Mouse (Mus musculus) midbrain, embryonic 16.5 days (tissue): Measurements from ENCODE around the gene Gm45716. TPM values are rescaled to one million over a fixed set of nuclear protein-coding genes. Genes with fewer than 3 reads are reported as not detected.

ENCODE experiments used
- ATAC-seq: fragments of 200-750 bp; cut with Nextera tagmentation; 2 replicates; pipeline ENCODE4 v1.8.0; 2017; ENCODE audit warnings: moderate TSS enrichment
- H3K27ac ChIP-seq: fragments of 300-500 bp; sonication (generic); 2 replicates; pipeline ENCODE4 v1.5.1; 2014; ENCODE audit warnings: mild to moderate bottlenecking, low read length, mixed read lengths
- H3K27me3 ChIP-seq: fragments of 300-500 bp; sonication (generic); 2 replicates; pipeline ENCODE4 v1.6.1; 2014; ENCODE audit warnings: low read depth, low read length, mixed read lengths; ENCODE audit not compliant: control insufficient read depth, insufficient read depth
- H3K36me3 ChIP-seq: fragments of 300-500 bp; sonication (generic); 2 replicates; pipeline ENCODE4 v1.6.1; 2014; ENCODE audit warnings: mild to moderate bottlenecking, low read length, moderate library complexity, mixed read lengths; ENCODE audit not compliant: control insufficient read depth, insufficient read depth
- H3K4me1 ChIP-seq: fragments of 300-500 bp; sonication (generic); 2 replicates; pipeline ENCODE4 v1.6.1; 2014; ENCODE audit warnings: mild to moderate bottlenecking, low read length, mixed read lengths; ENCODE audit not compliant: control insufficient read depth, insufficient read depth
- H3K4me2 ChIP-seq: fragments of 300-500 bp; sonication (generic); 2 replicates; pipeline ENCODE4 v1.6.1; 2014; ENCODE audit warnings: mild to moderate bottlenecking, low read length, mixed read lengths
- H3K4me3 ChIP-seq: fragments of 300-500 bp; sonication (generic); 2 replicates; pipeline ENCODE4 v1.5.1; 2014; ENCODE audit warnings: low read depth, mild to moderate bottlenecking, low read length, moderate library complexity, mixed read lengths
- H3K9ac ChIP-seq: fragments of 300-500 bp; sonication (generic); 2 replicates; pipeline ENCODE4 v1.6.1; 2014; ENCODE audit warnings: low read depth, low read length, mixed read lengths
- H3K9me3 ChIP-seq: fragments of 300-500 bp; sonication (generic); replicated peaks from 2 replicates; pipeline ENCODE4 v1.6.1; 2014; ENCODE audit warnings: mild to moderate bottlenecking, low read length, mixed read lengths; ENCODE audit not compliant: control insufficient read depth, poor library complexity, severe bottlenecking
- WGBS: fragments of 180-500 bp; shearing (Covaris S2); extraction: QIAGEN DNeasy Blood & Tissue Kit; methylation state at CpG from one replicate; pipeline ENCODE4 v1.1.7; 2014; 5-methylcytosine and 5-hydroxymethylcytosine counted together
- polyA plus RNA-seq: library from polyadenylated mRNA; unstranded; fragments of >200 nt; fragmentation: Nextera tagmentation; extraction: Ambion mirVana; gene quantifications from 2 replicates; pipeline ENCODE4 v1.2.1, GENCODE M21; 2015

Gene Gm45716
- polyA plus RNA-seq, 1 experiment from 2014 or later, result 23.2 TPM

DNA sequence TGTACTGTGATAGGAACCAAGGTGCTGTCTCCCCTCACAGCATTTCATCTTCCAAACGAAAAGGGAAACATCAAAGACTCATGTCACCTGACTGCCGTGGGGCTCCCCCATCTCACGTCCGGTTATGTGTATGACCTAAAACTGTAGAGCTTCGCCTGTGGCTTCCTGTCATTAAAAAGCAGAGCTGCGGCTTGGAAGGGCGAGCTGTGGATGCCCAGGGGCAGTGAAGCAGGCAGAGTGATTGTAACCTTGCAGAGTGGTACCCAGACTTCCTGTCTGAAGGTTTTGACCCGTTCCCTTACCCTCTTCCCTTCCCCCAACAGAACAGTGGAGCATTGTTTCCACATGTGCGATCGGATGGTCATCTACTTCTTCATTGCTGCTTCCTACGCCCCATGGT is 76.7 kb downstream of the Gm45716 start:
- no peak overlapping the region for H3K9ac ChIP-seq
- no peaks in the 10 kb centered on the region for H3K27me3 ChIP-seq
- H3K4me1 ChIP-seq, result peaks cover 2% of the 10 kb centered on the region
- WGBS, result 91% methylated on average over 11 of the region's 11 CpGs
- H3K4me2 ChIP-seq, result no peak overlapping the region
- no peak overlapping the region for H3K27ac ChIP-seq
- no peak for ATAC-seq
- H3K4me3 ChIP-seq, result no peak overlapping the region
- H3K36me3 ChIP-seq, result peaks cover 31% of the 10 kb centered on the region
- no peaks in the 10 kb centered on the region for H3K9me3 ChIP-seq

DNA sequence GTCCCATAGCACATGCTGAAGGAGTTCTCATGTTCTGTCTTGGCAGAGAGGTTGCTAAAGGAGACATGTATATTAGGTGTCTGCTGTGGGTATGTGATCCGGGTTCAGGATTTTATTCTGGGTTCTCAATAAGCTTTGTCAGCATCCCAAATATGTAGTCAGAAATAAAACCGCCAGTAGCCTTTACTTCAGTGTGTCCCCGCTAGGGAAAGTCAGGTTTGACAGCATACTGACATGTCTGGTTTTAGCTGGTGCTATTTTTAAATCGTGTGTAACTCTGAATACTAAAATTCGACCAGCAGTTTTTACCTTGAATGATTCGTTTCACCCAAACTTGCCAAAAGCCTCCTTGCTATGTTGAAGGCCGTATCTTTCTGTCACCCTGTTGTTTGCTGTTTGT is 78.1 kb downstream of the Gm45716 start:
- H3K4me2 ChIP-seq, result no peak overlapping the region
- H3K27me3 ChIP-seq, result no peaks in the 10 kb centered on the region
- H3K9ac ChIP-seq, result no peak overlapping the region
- H3K4me3 ChIP-seq, result no peak overlapping the region
- H3K9me3 ChIP-seq, result no peaks in the 10 kb centered on the region
- WGBS, result 86% methylated on average over 7 of the region's 7 CpGs
- H3K36me3 ChIP-seq, result peaks cover 26% of the 10 kb centered on the region
- no peak for ATAC-seq
- H3K27ac ChIP-seq, result no peak overlapping the region
- peaks cover 10% of the 10 kb centered on the region for H3K4me1 ChIP-seq

DNA sequence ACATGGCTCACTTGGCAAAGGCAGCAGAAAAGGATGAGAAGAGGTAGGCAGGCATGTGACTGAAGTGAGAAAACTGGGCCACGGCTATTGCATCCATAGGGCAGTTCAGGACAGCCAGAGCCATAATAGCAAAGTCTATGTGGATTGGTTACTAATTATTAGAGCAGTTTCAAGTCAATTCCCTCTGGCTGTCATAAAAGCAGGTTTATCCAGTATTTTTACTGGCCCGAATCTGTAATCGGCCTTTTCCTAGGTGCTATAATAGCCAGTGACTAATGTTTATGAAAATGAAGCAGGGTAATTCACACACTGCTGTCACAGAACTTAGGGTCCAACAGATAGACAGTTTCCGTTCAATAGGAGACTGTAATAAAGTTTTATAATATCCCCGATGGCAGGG is 81.5 kb downstream of the Gm45716 start:
- Histone ChIP-seq H3K4me3 (no peak overlapping the region), H3K4me1 (peaks cover 10% of the 10 kb centered on the region), H3K27ac (no peak overlapping the region), H3K4me2 (no peak overlapping the region), H3K27me3 (no peaks in the 10 kb centered on the region), H3K36me3 (peaks cover 23% of the 10 kb centered on the region), H3K9me3 (no peaks in the 10 kb centered on the region), H3K9ac (no peak overlapping the region)
- WGBS, result 60% methylated on average over 5 of the region's 5 CpGs
- no peak for ATAC-seq

DNA sequence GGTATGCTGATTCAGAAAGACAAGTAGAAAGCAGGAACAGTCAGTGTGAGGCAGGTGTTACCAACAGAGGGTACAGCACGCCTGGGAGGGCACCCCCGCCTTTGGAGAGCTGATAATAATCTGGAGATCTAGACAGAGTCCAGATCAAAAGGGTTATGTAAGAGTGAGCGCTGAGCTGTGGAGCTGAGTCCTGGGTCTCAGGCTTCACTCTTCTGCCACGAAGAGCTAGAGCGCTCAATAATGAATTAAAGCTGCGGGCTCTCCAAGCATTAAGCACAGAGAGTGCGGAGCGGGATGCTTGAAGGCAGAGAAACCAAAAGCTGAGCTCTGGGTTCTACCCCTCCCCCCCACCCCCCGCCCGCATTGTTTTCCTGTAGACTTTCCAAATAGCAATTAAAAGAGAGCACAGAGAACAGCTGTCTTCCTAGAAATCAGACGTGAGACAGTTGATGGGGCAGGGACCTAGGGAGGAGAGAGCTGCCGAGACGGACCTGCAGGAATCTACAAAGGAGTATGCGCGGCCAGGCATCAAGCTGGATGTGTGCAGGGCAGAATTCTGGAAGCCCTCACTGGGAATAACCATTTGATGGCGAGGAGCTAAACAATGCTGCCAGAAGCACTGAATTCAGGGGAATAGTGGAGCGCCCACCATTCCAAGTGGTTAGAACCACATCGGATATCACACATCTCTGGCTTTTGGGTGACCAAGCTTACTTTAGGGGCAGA is 82.1 kb downstream of the Gm45716 start:
- no peak overlapping the region for H3K27ac ChIP-seq

DNA sequence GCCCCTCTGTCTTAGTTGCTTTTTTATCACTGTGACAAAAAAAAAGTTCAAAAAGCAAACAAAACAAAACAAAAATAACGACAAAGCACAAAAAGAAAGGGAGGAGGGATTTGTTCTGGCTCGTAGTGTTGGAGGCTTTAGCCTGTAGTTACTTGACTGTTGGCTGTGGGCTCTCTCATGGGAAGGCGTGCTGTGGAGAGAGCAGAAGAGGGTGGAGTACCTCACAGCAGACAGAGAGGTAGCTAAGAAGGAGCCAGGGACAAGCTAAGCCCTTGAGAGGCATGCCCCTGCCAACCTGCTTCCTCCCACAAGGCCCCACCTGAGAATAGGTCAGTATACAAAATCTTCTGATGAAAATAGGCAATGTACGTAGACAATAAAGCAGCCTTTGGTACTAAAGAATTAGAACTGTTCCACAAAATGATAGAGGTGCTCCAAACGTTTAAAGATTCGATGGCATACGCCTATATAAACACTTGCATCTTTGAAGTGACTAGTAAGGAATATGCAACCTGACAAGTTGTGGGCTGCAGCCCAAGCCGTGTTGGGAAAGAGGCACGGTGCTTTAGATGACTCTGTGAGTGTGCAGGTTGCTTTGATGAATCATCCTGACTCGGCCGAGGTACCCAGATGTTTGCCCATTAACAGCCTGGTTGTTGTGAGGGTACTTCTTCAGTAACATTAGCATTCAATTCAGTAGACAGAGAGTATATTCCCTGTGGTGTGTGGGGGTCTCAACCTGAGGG is 82.8 kb downstream of the Gm45716 start:
- Histone ChIP-seq H3K9ac (no peak overlapping the region), H3K9me3 (no peaks in the 10 kb centered on the region), H3K4me2 (no peak overlapping the region), H3K27ac (no peak overlapping the region), H3K4me1 (peaks cover 10% of the 10 kb centered on the region), H3K4me3 (no peak overlapping the region), H3K36me3 (peaks cover 18% of the 10 kb centered on the region), H3K27me3 (no peaks in the 10 kb centered on the region)
- ATAC-seq, result no peak
- 83% methylated on average over 11 of the region's 11 CpGs for WGBS

More for the DNA sequence above, 82.1 kb downstream of the Gm45716 start:
- Histone ChIP-seq H3K9me3 (no peaks in the 10 kb centered on the region), H3K4me3 (no peak overlapping the region), H3K27me3 (no peaks in the 10 kb centered on the region), H3K36me3 (peaks cover 18% of the 10 kb centered on the region), H3K9ac (0 out of 2 replicates have a peak overlapping the region, but pooled peaks have one; percentile 6), H3K4me2 (peak overlapping the region; percentile 17; the same call in 1 of the 2 replicates), H3K4me1 (peaks cover 10% of the 10 kb centered on the region)
- ATAC-seq, result peak; percentile 36; the same call in 1 of the 2 replicates
- 31% methylated on average over 18 of the region's 18 CpGs for WGBS

DNA sequence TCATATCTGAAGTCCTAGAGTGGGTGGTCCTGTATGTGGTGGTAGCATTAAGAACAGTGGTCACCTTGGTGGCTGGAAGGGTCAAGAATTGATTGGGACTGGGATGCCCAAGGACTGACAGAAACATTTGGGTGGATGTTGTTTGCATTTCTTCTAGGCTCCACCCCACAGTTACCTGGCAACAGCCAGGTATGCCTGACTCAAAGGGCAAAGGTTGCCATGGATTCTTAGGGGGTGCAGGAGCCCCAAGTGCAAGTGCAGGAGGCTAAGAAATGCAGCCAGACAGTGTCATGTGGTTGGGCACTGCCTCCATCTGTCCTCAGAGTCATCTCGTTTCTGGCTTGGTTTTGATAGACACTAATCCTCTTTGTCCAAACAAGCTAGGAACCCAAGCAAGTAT is 86.7 kb downstream of the Gm45716 start:
- Histone ChIP-seq H3K36me3 (peaks cover 19% of the 10 kb centered on the region), H3K4me1 (peaks cover 7% of the 10 kb centered on the region), H3K27ac (no peak overlapping the region), H3K27me3 (no peaks in the 10 kb centered on the region), H3K9ac (no peak overlapping the region), H3K9me3 (no peaks in the 10 kb centered on the region), H3K4me3 (no peak overlapping the region), H3K4me2 (no peak overlapping the region)
- WGBS, result 22% methylated on average over 1 of the region's 1 CpGs
- ATAC-seq, result no peak

DNA sequence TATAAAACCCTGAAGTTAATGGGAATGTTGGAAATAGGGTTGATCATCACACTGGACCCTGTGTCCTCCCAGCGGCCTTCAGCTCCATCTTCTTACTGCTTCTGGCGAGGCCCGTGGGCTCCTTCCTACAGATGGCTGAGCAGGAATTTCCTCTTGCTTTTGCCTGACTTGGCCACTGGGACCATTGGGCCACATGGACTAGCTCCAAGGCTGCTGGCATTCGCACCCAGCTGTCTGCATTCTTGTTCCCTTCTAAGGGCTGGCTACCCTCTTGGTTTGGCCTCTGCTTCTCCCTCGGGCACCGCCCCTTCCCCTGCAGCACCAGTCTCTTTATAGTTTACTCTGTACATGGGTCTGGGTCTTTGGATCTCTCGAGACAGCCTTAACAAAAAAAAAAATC is 88.2 kb downstream of the Gm45716 start:
- 90% methylated on average over 7 of the region's 7 CpGs for WGBS
- no peak overlapping the region for H3K4me2 ChIP-seq
- no peak for ATAC-seq

DNA sequence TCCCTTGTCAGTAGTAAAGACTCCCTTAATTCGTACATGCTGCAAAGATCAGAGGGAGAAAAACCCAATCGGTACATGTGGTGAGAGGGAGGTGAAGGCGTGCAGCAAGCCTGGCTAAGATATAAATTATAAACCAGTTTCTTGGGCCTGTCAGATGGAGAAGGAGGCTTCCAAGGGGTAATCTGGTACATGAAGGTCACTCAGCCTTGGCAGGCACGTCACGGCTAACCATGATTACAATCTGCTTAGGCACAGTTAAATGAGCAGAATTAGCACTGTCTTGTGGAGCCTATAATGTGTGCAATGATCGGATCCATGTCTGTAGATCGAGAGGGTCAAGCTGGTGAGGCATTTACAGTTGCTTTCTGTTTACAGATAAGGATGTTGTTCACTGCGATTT is 88.7 kb downstream of the Gm45716 start:
- Histone ChIP-seq H3K9me3 (no peaks in the 10 kb centered on the region), H3K4me3 (no peak overlapping the region), H3K36me3 (peaks cover 19% of the 10 kb centered on the region), H3K27me3 (no peaks in the 10 kb centered on the region), H3K4me1 (no peaks in the 10 kb centered on the region), H3K9ac (no peak overlapping the region), H3K4me2 (no peak overlapping the region), H3K27ac (no peak overlapping the region)
- WGBS, result 80% methylated on average over 8 of the region's 8 CpGs
- no peak for ATAC-seq

More for the DNA sequence above, 88.2 kb downstream of the Gm45716 start:
- peaks cover 19% of the 10 kb centered on the region for H3K36me3 ChIP-seq
- H3K4me3 ChIP-seq, result no peak overlapping the region
- no peak overlapping the region for H3K9ac ChIP-seq
- no peaks in the 10 kb centered on the region for H3K4me1 ChIP-seq
- no peaks in the 10 kb centered on the region for H3K9me3 ChIP-seq
- no peak overlapping the region for H3K27ac ChIP-seq
- H3K27me3 ChIP-seq, result no peaks in the 10 kb centered on the region

DNA sequence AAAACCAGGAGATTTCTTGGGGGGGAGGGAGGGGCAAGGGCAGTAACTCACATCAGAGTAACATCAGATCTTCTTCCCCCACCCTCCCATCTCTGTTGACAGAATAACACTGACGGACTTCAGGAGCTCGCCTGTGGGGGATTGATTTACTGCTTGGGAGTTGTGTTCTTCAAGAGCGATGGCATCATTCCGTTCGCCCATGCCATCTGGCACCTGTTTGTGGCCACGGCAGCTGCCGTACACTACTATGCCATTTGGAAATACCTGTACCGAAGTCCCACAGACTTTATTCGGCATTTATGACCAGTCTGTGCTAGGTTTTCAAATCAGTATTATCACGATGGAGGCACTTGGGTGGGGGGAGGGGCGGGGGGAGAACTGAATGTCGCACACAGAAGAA is 89.1 kb downstream of the Gm45716 start:
- Histone ChIP-seq H3K27me3 (no peaks in the 10 kb centered on the region), H3K36me3 (peaks cover 19% of the 10 kb centered on the region), H3K9me3 (no peaks in the 10 kb centered on the region), H3K4me3 (no peak overlapping the region), H3K4me1 (no peaks in the 10 kb centered on the region), H3K9ac (no peak overlapping the region), H3K27ac (no peak overlapping the region), H3K4me2 (no peak overlapping the region)
- 93% methylated on average over 12 of the region's 12 CpGs for WGBS
- ATAC-seq, result no peak
